Mouse (Mus musculus): ENCODE results near the gene Rhobtb1. TPM values are rescaled to one million over a fixed set of nuclear protein-coding genes. Genes with fewer than 3 reads are reported as not detected.

Rhobtb1 gene
- polyA plus RNA-seq (2017; shearing (Covaris generic)) = 0.07 TPM

DNA sequence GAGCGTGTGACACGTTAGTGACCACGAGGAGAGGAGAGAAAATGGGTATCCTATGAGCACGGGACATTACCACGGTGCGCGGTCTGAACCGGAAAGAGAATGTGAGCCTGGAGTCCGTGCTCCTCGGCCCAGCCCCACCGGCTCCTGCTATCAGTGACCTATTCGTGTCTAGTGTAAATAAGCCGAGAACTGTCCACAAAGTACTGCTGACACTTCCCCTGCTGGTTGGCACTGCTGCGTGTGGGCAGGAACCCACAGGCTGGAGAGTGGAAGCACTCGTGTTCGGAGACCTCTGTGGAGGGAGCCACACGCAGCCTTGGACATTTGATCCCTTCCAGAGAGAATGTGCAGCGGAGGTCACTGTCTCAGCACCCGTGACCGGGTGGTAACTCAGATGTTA lies at the start of gene Rhobtb1:
TSS of gene Rhobtb1 (plus strand) at position 390 of the 400 bp plus-strand sequence.

DNA sequence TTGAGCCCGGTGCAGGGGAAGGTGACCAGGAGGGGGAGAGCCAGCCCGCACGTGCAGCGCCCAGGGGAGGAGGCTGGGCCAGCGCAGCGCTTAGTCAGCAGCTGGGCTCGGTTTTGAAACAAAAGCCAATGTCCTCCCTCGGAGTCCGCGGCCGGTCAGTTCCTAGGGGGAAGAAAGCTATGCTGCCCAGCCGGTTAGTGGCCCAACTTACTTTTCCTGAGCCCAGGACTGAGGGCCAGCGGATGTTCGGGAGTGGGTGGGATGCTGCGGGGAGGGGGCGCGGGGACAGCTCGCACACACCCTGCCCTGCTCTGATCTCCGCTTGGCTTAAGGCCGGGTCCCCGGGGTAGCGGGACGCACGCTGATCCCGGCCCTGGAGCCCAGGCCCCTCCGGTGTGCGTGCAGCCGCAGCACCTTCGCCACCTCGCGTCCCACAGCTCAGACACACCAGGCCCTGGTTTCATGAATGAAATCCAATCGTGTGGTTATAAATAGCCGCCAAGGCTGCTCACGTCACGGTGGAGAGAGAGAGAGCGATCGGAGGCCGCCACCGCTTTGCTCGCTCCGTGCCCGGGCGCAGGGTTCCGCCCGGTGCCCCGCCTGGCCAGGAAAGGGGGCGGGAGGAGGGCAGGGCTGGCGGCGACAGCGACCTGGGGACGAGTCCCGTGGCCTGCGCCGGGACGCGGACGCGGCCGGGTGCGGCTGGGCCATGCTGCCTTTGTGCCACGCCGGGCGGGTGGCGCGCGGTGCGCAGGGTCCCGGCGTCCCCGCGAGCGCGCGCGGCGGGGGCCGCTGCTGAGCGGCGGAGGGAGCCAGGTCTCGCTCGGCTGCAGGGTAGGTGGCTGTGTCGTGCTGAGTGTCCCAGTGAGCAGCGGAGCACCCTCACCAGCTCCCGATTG lies 61.6 kb downstream of the Rhobtb1 start, which contains the start of gene A930033H14Rik:
TSS of gene A930033H14Rik (minus strand) at position 557 of the 899 bp plus-strand sequence.

Other genes starting within 250 kb of the Rhobtb1 start
- 0.06 TPM for gene A930033H14Rik, start 61.7 kb downstream of the Rhobtb1 start, polyA plus RNA-seq (2017; shearing (Covaris generic))
- gene Cdk1, start 201.5 kb downstream of the Rhobtb1 start, polyA plus RNA-seq (2017; shearing (Covaris generic)) = 6.8 TPM
- 0.68 TPM for gene Ank3, start 247.3 kb downstream of the Rhobtb1 start, polyA plus RNA-seq (2017; shearing (Covaris generic))

Data from CD4-positive, CD25-positive, alpha-beta regulatory T cell (primary cell).